Mouse (Mus musculus): ENCODE data around the gene Kif1c. TPM values are rescaled to one million over a fixed set of nuclear protein-coding genes. Genes with fewer than 3 reads are reported as not detected.
A peak's percentile ranks its signal among the peaks of the same experiment; 100 is the strongest.

Gene Kif1c
- total RNA-seq, 1 experiment from 2014 or later: 8.6 TPM

DNA sequence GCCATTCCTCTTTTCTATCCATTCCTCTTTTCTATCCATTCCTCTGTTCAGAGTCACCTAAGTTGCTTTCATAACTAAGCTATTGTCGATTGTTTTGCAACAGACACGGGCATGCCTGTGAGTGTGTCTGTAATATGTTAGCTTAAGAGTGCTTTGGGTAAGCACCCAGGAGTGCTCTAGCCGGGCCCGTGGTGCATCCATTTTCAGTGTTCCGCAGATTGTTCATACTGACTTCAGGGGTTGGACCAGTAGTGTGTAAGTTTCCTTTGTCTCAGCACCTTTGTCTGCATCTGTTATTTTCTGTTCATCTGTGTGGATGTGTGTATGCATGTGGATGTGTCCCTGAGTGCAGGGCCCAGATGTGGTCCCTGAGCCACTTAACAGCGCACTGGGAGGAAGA is 77.3 kb downstream of the Kif1c start:
- ATAC-seq (replicated peaks; ENCODE audit: low read depth, poor library complexity, severe bottlenecking): no peak

DNA sequence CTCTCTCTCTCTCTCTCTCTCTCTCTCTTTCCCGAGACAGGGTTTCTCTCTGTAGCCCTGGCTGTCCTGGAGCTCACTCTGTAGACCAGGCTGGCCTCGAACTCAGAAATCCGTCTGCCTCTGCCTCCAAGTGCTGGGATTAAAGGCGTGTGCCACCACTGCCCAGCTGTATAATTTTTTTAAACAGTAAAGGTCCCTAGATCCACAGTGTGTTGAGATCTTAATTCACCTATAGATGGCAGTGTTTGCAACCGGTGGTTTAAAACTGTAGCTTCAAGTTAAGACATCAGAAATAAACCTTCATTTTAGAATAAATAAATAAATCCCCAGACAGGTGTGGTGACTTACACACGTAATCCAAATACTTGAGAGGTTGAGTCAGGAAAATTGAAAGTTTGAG is 77.7 kb downstream of the Kif1c start:
- peak; percentile 57; the same call in 1 of the 2 replicates for ATAC-seq (replicated peaks; ENCODE audit: low read depth, poor library complexity, severe bottlenecking)

Other genes starting within 250 kb of the Kif1c start
- gene Med11, start 248.6 kb upstream of the Kif1c start, total RNA-seq (2017): 36.3 and 43.1 TPM in 2 replicates
- not detected in 2 replicates for gene Zmynd15, start 241.1 kb upstream of the Kif1c start, total RNA-seq (2017)
- not detected in 2 replicates for gene Cxcl16, start 240.6 kb upstream of the Kif1c start, total RNA-seq (2017)
- gene Tm4sf5, start 195.3 kb upstream of the Kif1c start, total RNA-seq (2017): not detected in 2 replicates
- not detected in 2 replicates for gene Vmo1, start 185.9 kb upstream of the Kif1c start, total RNA-seq (2017)
- not detected in 2 replicates for gene Gltpd2, start 181.4 kb upstream of the Kif1c start, total RNA-seq (2017)
- gene Psmb6, start 175.2 kb upstream of the Kif1c start, total RNA-seq (2017): 218 and 223 TPM in 2 replicates
- gene Gm40193, start 167.6 kb upstream of the Kif1c start, total RNA-seq (2017): not detected in 2 replicates
- 1.2 and 2.7 TPM in 2 replicates for gene Pld2, start 160.5 kb upstream of the Kif1c start, total RNA-seq (2017)
- 30.8 and 33.5 TPM in 2 replicates for gene Mink1, start 137.7 kb upstream of the Kif1c start, total RNA-seq (2017)
- gene 4930544D05Rik, start 84.7 kb upstream of the Kif1c start, total RNA-seq (2017): not detected in 2 replicates
- 0.37 TPM in 1 of 2 replicates, not detected in the other for gene Chrne, start 81.3 kb upstream of the Kif1c start, total RNA-seq (2017)
- gene Gp1ba, start 61.4 kb upstream of the Kif1c start, total RNA-seq (2017): 0.58 and 3.2 TPM in 2 replicates
- gene Rnf167, start 53.3 kb upstream of the Kif1c start, total RNA-seq (2017): 56.9 and 65.8 TPM in 2 replicates
- gene Slc25a11, start 53.1 kb upstream of the Kif1c start, total RNA-seq (2017): 52.5 and 60.6 TPM in 2 replicates
- 437 and 465 TPM in 2 replicates for gene Pfn1, start 45.9 kb upstream of the Kif1c start, total RNA-seq (2017)
- 8.9 and 10.0 TPM in 2 replicates for gene Eno3, start 43.3 kb upstream of the Kif1c start, total RNA-seq (2017)
- gene Spag7, start 31.1 kb upstream of the Kif1c start, total RNA-seq (2017): 43.2 and 53.2 TPM in 2 replicates
- 5.3 and 13.3 TPM in 2 replicates for gene Camta2, start 12.4 kb upstream of the Kif1c start, total RNA-seq (2017)
- gene Inca1, start 393 bp upstream of the Kif1c start, total RNA-seq (2017): not detected in 2 replicates
- 2.3 and 4.2 TPM in 2 replicates for gene Zfp3, start 63.7 kb downstream of the Kif1c start, total RNA-seq (2017)
- not detected in 2 replicates for gene Scimp, start 112.0 kb downstream of the Kif1c start, total RNA-seq (2017)
- 63.2 and 68.4 TPM in 2 replicates for gene Rabep1, start 144.2 kb downstream of the Kif1c start, total RNA-seq (2017)